Mouse (Mus musculus) gastrocnemius, postnatal 36 days (tissue): ENCODE results near the gene Fam193a. TPM values are rescaled to one million over a fixed set of nuclear protein-coding genes. Genes with fewer than 3 reads are reported as not detected.
A peak's percentile ranks its signal among the peaks of the same experiment; 100 is the strongest.

ENCODE experiments used
- DNase-seq, 2 experiments: peaks; one replicate each; pipeline ENCODE4 v3.0.0; 2022
- intact Hi-C: fragments of 180-260 bp; cut with DNase I; formaldehyde crosslinking; loops from one replicate; pipeline ENCODE4 v1.15.1; 2025
- total RNA-seq, 2 experiments: library from RNA; stranded (reverse); gene quantifications; 2 replicates each; pipeline ENCODE4 v1.2.3; 2021

Gene Fam193a
- total RNA-seq, 2 experiments from 2014 or later = 12.3 to 13.4 TPM

GRCm38 (mm10) chr5:34441797-34442196 lies 72.1 kb downstream of the Fam193a start:
- DNase-seq = no peak
- intact Hi-C loops = no loop called here

GRCm38 (mm10) chr5:34446207-34446606 lies 76.5 kb downstream of the Fam193a start:
- DNase-seq = no peak
- intact Hi-C loops = no loop called here

- DNase-seq = no peak
- intact Hi-C loops = no loop called here
Measured at GRCm38 (mm10) chr5:34458994-34459393, 89.3 kb downstream of the Fam193a start.

GRCm38 (mm10) chr5:34461294-34461693 lies 91.6 kb downstream of the Fam193a start:
- intact Hi-C loops = no loop called here
- DNase-seq = no peak

GRCm38 (mm10) chr5:34461841-34462240 lies 92.1 kb downstream of the Fam193a start:
- intact Hi-C loops = no loop called here
- no peak for DNase-seq

GRCm38 (mm10) chr5:34466079-34466478 lies 96.3 kb downstream of the Fam193a start:
- no peak for DNase-seq
- intact Hi-C loops = no loop called here

GRCm38 (mm10) chr5:34466648-34467047 lies 96.9 kb downstream of the Fam193a start:
- intact Hi-C loops = no loop called here
- no peak for DNase-seq

- no peak for DNase-seq
- intact Hi-C loops = no loop called here
Measured at GRCm38 (mm10) chr5:34468039-34468775, 98.5 kb downstream of the Fam193a start.

- intact Hi-C loops = no loop called here
Measured at GRCm38 (mm10) chr5:34480926-34481325, 111.2 kb downstream of the Fam193a start.

GRCm38 (mm10) chr5:34485731-34486130 lies 116.0 kb downstream of the Fam193a start:
- DNase-seq = no peak
- intact Hi-C loops = no loop called here

More at GRCm38 (mm10) chr5:34480926-34481325, 111.2 kb downstream of the Fam193a start:
- no peak for DNase-seq

- intact Hi-C loops = no loop called here
- DNase-seq = peak; percentile 17 to 29
Measured at GRCm38 (mm10) chr5:34487320-34488090, 117.8 kb downstream of the Fam193a start.

GRCm38 (mm10) chr5:34488741-34489417 lies 119.1 kb downstream of the Fam193a start:
- intact Hi-C loops = no loop called here
- DNase-seq = no peak

GRCm38 (mm10) chr5:34489418-34489787 lies 119.7 kb downstream of the Fam193a start:
- no peak for DNase-seq
- intact Hi-C loops = no loop called here

- intact Hi-C loops = no loop called here
- no peak for DNase-seq
Measured at GRCm38 (mm10) chr5:34496745-34497144, 127.0 kb downstream of the Fam193a start.

- DNase-seq = no peak
Measured at GRCm38 (mm10) chr5:34500886-34501285, 131.2 kb downstream of the Fam193a start.

GRCm38 (mm10) chr5:34501588-34501987 lies 131.9 kb downstream of the Fam193a start:
- DNase-seq = no peak
- intact Hi-C loops = no loop called here

More at GRCm38 (mm10) chr5:34500886-34501285, 131.2 kb downstream of the Fam193a start:
- intact Hi-C loops = no loop called here

- intact Hi-C loops = no loop called here
- DNase-seq = no peak
Measured at GRCm38 (mm10) chr5:34502411-34502810, 132.7 kb downstream of the Fam193a start.

- intact Hi-C loops = no loop called here
- DNase-seq = no peak
Measured at GRCm38 (mm10) chr5:34502821-34503220, 133.1 kb downstream of the Fam193a start.

GRCm38 (mm10) chr5:34512486-34512885 lies 142.8 kb downstream of the Fam193a start:
- intact Hi-C loops = no loop called here
- no peak for DNase-seq

GRCm38 (mm10) chr5:34513466-34514217 lies 143.9 kb downstream of the Fam193a start, which contains the start of gene Tnip2:
Gene Tnip2, minus strand, starts transcription at chr5:34513991.
- DNase-seq = peak; percentile 96 to 97
- intact Hi-C loops = no loop called here

GRCm38 (mm10) chr5:34514218-34514566 lies 144.5 kb downstream of the Fam193a start:
- DNase-seq = no peak
- intact Hi-C loops = no loop called here
